Comparison of ENCODE assay signal across 29 mouse cellular contexts in genomic region chr4:83572521-83572920, GRCm38 (mm10). TPM values are rescaled to one million over a fixed set of nuclear protein-coding genes. Genes with fewer than 3 reads are reported as not detected.
DNase-seq lines count a peak whose midpoint lies in the region; ATAC-seq and TF ChIP-seq lines count a peak whose summit lies in the region.
"Had no signal": no experiment of that assay in that cellular context is flagged by ENCODE, and none has a peak within 500 bp of the region (broad histone marks: within the 10 kb centered on the region; RNA-seq: fewer than 3 reads in every experiment).

No protein-coding gene starts in this region.

- intact Hi-C loops in heart, postnatal 10 days (cut with DNase I): loop anchor here (5.0 to 10.0 kb wide), 3 partner anchors 48 to 270 kb away; partner anchors contain the start of gene Ccdc171

- no peak for TF ChIP-seq CTCF in kidney, adult 2 months (conservative IDR thresholded peaks at IDR 0.05; ENCODE audit: insufficient read depth, insufficient read length, low read depth, low read length)
- no peak for TF ChIP-seq CTCF in liver, embryonic 14.5 days (IDR thresholded peaks at IDR 0.05; ENCODE audit: low read depth)
- no peak for TF ChIP-seq CTCF in liver, postnatal 0 days (IDR thresholded peaks at IDR 0.05; ENCODE audit: low read depth)

- H3K27ac ChIP-seq in kidney, adult 2 months (ENCODE audit: insufficient read depth, low read depth, low read length): no peak overlapping the region
- H3K27ac ChIP-seq in kidney, embryonic 14.5 days (ENCODE audit: low read depth, low read length): no peak overlapping the region
- H3K27ac ChIP-seq in liver, embryonic 14.5 days: no peak overlapping the region
- H3K27ac ChIP-seq in liver, postnatal 0 days (ENCODE audit: low read depth): no peak overlapping the region
- H3K27ac ChIP-seq: embryonic facial prominence, embryonic 13.5 days; embryonic facial prominence, embryonic 15.5 days; forebrain, embryonic 10.5 days; forebrain, embryonic 12.5 days had no signal

- TF ChIP-seq POLR2A in kidney, adult 2 months (IDR thresholded peaks at IDR 0.05; ENCODE audit: low read depth, low read length): no peak

- H3K27me3 ChIP-seq in kidney, adult 2 months (replicated peaks; ENCODE audit: control insufficient read depth, insufficient read depth, low read length): no peaks in the 10 kb centered on the region
- H3K27me3 ChIP-seq in kidney, embryonic 14.5 days (ENCODE audit: control insufficient read depth, insufficient read depth, low read length): no peaks in the 10 kb centered on the region
- H3K27me3 ChIP-seq in liver, embryonic 14.5 days (ENCODE audit: control insufficient read depth, insufficient read depth, low read length): no peaks in the 10 kb centered on the region
- no peaks in the 10 kb centered on the region for H3K27me3 ChIP-seq in liver, postnatal 0 days (ENCODE audit: insufficient read depth, low read length)
- H3K27me3 ChIP-seq: CH12.LX; embryonic facial prominence, embryonic 13.5 days; embryonic facial prominence, embryonic 15.5 days; forebrain, embryonic 12.5 days; Patski had no signal

- no peak overlapping the region for H3K4me2 ChIP-seq in kidney, embryonic 14.5 days (replicated peaks; ENCODE audit: low read depth, low read length)
- H3K4me2 ChIP-seq in liver, embryonic 14.5 days (ENCODE audit: low read depth): no peak overlapping the region
- H3K4me2 ChIP-seq in liver, postnatal 0 days (ENCODE audit: low read depth, low read length): no peak overlapping the region
- H3K4me2 ChIP-seq: embryonic facial prominence, embryonic 13.5 days; embryonic facial prominence, embryonic 15.5 days; forebrain, embryonic 12.5 days had no signal

- no peak overlapping the region for H3K4me3 ChIP-seq in kidney, adult 2 months (ENCODE audit: insufficient read depth, low read depth, low read length)
- H3K4me3 ChIP-seq in kidney, embryonic 14.5 days (ENCODE audit: low read length): no peak overlapping the region
- H3K4me3 ChIP-seq in liver, embryonic 14.5 days (ENCODE audit: insufficient read depth in 1 of 2, low read depth in 2 of 2, low read length in 2 of 2): no peak overlapping the region
- no peak overlapping the region for H3K4me3 ChIP-seq in liver, postnatal 0 days (ENCODE audit: low read depth, low read length)
- H3K4me3 ChIP-seq: embryonic facial prominence, embryonic 13.5 days; embryonic facial prominence, embryonic 15.5 days; erythroblast, embryonic 14.5 days; forebrain, embryonic 10.5 days; forebrain, embryonic 12.5 days had no signal

- peak; percentile 58 for DNase-seq in heart, adult 11 months
- no peak for DNase-seq in heart, postnatal 10 days
- DNase-seq in kidney, adult 2 months: peak; percentile 8
- no peak for DNase-seq in liver, embryonic 14.5 days (ENCODE audit: low read depth in 3 of 3, low spot score in 3 of 3)
- DNase-seq in liver, postnatal 0 days: no peak
- DNase-seq in R1 (ENCODE audit: low read depth, low spot score): peak; percentile 48
- DNase-seq: adrenal gland, adult 2 months; adrenal gland, postnatal 10 days; adrenal gland, postnatal 25 days; B cell, adult 2 months; cerebellum, adult 11 months; cerebellum, adult 18-20 months; cerebellum, adult 8-10 months; cerebellum, adult 9-11 months; cerebellum, postnatal 14 days; cerebellum, postnatal 36 days; embryo, embryonic 11 days had no signal

- no peak for TF ChIP-seq EP300 in liver, embryonic 14.5 days (IDR thresholded peaks at IDR 0.05; ENCODE audit: low read depth)
- TF ChIP-seq EP300 in liver, postnatal 0 days (IDR thresholded peaks at IDR 0.05; ENCODE audit: low read depth): no peak

- H3K36me3 ChIP-seq in kidney, adult 2 months (ENCODE audit: control insufficient read depth, insufficient read depth, low read length): no peaks in the 10 kb centered on the region
- H3K36me3 ChIP-seq in kidney, embryonic 14.5 days (ENCODE audit: control insufficient read depth, insufficient read depth, low read length): no peaks in the 10 kb centered on the region
- no peaks in the 10 kb centered on the region for H3K36me3 ChIP-seq in liver, embryonic 14.5 days (replicated peaks; ENCODE audit: control insufficient read depth, insufficient read depth, low read depth)
- H3K36me3 ChIP-seq in liver, postnatal 0 days (replicated peaks; ENCODE audit: insufficient read depth, low read length): no peaks in the 10 kb centered on the region
- H3K36me3 ChIP-seq: embryonic facial prominence, embryonic 13.5 days; embryonic facial prominence, embryonic 15.5 days; forebrain, embryonic 12.5 days; G1E had no signal

- no peak for ATAC-seq in kidney, embryonic 14.5 days (ENCODE audit: low FRiP score, low TSS enrichment)
- ATAC-seq in liver, embryonic 14.5 days (ENCODE audit: insufficient read depth): peak; percentile 17; the same call in 1 of the 2 replicates
- ATAC-seq in liver, postnatal 0 days: no peak
- no peak for ATAC-seq in megakaryocyte, adult 5-6 weeks (ENCODE audit: poor library complexity, severe bottlenecking)
- ATAC-seq: CD4-positive, CD25-positive, alpha-beta regulatory T cell, adult 4 months; forebrain, embryonic 14.5 days; Patski had no signal

- no peaks in the 10 kb centered on the region for H3K9me3 ChIP-seq in kidney, embryonic 14.5 days (ENCODE audit: control insufficient read depth, low read length)
- H3K9me3 ChIP-seq in liver, embryonic 14.5 days (ENCODE audit: control insufficient read depth, low read length): no peaks in the 10 kb centered on the region
- no peaks in the 10 kb centered on the region; the same call in 1 of the 2 replicates for H3K9me3 ChIP-seq in liver, postnatal 0 days (ENCODE audit: low read length)
- H3K9me3 ChIP-seq: embryonic facial prominence, embryonic 13.5 days; embryonic facial prominence, embryonic 15.5 days; forebrain, embryonic 12.5 days; G1E had no signal

- no peaks in the 10 kb centered on the region for H3K4me1 ChIP-seq in kidney, adult 2 months (ENCODE audit: control insufficient read depth, insufficient read depth, low read length)
- no peaks in the 10 kb centered on the region for H3K4me1 ChIP-seq in kidney, embryonic 14.5 days (ENCODE audit: control insufficient read depth, insufficient read depth, low read length)
- H3K4me1 ChIP-seq in liver, embryonic 14.5 days (replicated peaks; ENCODE audit: control insufficient read depth in 2 of 2, insufficient read depth in 2 of 2, low read length in 1 of 2): peaks cover 8 to 19% of the 10 kb centered on the region in 2 experiments
- H3K4me1 ChIP-seq in liver, postnatal 0 days (ENCODE audit: insufficient read depth): peaks cover 8% of the 10 kb centered on the region; the same call in 1 of the 2 replicates
- H3K4me1 ChIP-seq: forebrain, embryonic 12.5 days had no signal

- no peak overlapping the region for H3K9ac ChIP-seq in kidney, embryonic 14.5 days (ENCODE audit: low read depth, low read length)
- H3K9ac ChIP-seq in liver, embryonic 14.5 days (replicated peaks): no peak overlapping the region
- H3K9ac ChIP-seq in liver, postnatal 0 days (replicated peaks): no peak overlapping the region
- H3K9ac ChIP-seq: embryonic facial prominence, embryonic 13.5 days; embryonic facial prominence, embryonic 15.5 days; forebrain, embryonic 12.5 days had no signal

- WGBS in kidney, adult 2 months: 43% methylated on average over 6 of the region's 6 CpGs
- WGBS in kidney, embryonic 14.5 days: 68% methylated on average over 6 of the region's 6 CpGs
- WGBS in liver, embryonic 14.5 days (ENCODE audit: insufficient replicate concordance): 65% methylated on average over 6 of the region's 6 CpGs
- WGBS in liver, postnatal 0 days (ENCODE audit: insufficient replicate concordance): 66% methylated on average over 6 of the region's 6 CpGs

RNA-seq across cellular contexts. Expression of gene Ccdc171, which starts 47.2 kb away (rescaled TPM):
- 1 to 10 TPM; 1.1 to 1.7 TPM for total RNA-seq in heart, postnatal 10 days (2021)
- polyA plus RNA-seq in kidney, adult 2 months (2012; rRNA removed): 0.72 TPM in 2 replicates
- 2.9 and 3.9 TPM in 2 replicates for polyA plus RNA-seq in kidney, embryonic 14.5 days (2014; fragmentation: Nextera tagmentation; extraction: Ambion mirVana)
- polyA plus RNA-seq in liver, embryonic 14.5 days (2012; rRNA removed): 0.52 and 0.89 TPM in 2 replicates
- 0.64 and 0.77 TPM in 2 replicates for polyA plus RNA-seq in liver, embryonic 14.5 days (2014; fragmentation: Nextera tagmentation; extraction: Ambion mirVana)
- polyA plus RNA-seq in liver, postnatal 0 days (2015; fragmentation: Nextera tagmentation; extraction: Ambion mirVana): 0.47 and 0.60 TPM in 2 replicates
- total RNA-seq in megakaryocyte, adult 5-6 weeks (2015): 2.8 and 4.9 TPM in 2 replicates
- total RNA-seq in megakaryocyte, adult 5-6 weeks (2017): 4.8 and 7.1 TPM in 2 replicates
- polyA plus RNA-seq: erythroblast, embryonic 14.5 days had no signal

Comparison
In these comparisons a context has a peak if more than half of its experiments do, and no peak if none do; other contexts are left out.
1. DNase-seq: peak in heart, adult 11 months (single experiment), kidney, adult 2 months (single experiment) and R1 (single experiment); none in heart, postnatal 10 days (0 of 2), liver, embryonic 14.5 days (0 of 3) and liver, postnatal 0 days (single experiment).